Mouse (Mus musculus) liver, embryonic 18 days (tissue): ENCODE data around the gene Rnf44. TPM values are rescaled to one million over a fixed set of nuclear protein-coding genes. Genes with fewer than 3 reads are reported as not detected.

Experiments
- polyA plus RNA-seq: library from polyadenylated mRNA; depleted of rRNA; stranded (reverse); fragments of >200 nt; gene quantifications from 2 replicates; pipeline ENCODE4 v1.2.3, GENCODE M21; 2012; rRNA removed

Gene Rnf44
- polyA plus RNA-seq: 18.2 and 21.5 TPM in 2 replicates

GRCm38 (mm10) chr13:54693558-54694347, at the start of gene Rnf44:
TSS of gene Rnf44 (minus strand) at chr13:54693907.

GRCm38 (mm10) chr13:54701243-54701642, 7.5 kb upstream of the Rnf44 start, which contains the start of gene Cdhr2:
TSS of gene Cdhr2 (plus strand) at chr13:54701461.

Other genes starting within 250 kb of the Rnf44 start
- 12.3 and 12.7 TPM in 2 replicates for gene Thoc3, start 225.1 kb downstream of the Rnf44 start, polyA plus RNA-seq
- gene Simc1, start 190.1 kb downstream of the Rnf44 start, polyA plus RNA-seq: 2.4 and 2.9 TPM in 2 replicates
- 25.3 and 27.0 TPM in 2 replicates for gene 4833439L19Rik, start 128.5 kb downstream of the Rnf44 start, polyA plus RNA-seq
- gene Arl10, start 118.9 kb downstream of the Rnf44 start, polyA plus RNA-seq: 8.0 and 8.1 TPM in 2 replicates
- 21.2 and 22.5 TPM in 2 replicates for gene Nop16, start 103.8 kb downstream of the Rnf44 start, polyA plus RNA-seq
- 58.7 and 62.8 TPM in 2 replicates for gene Higd2a, start 103.7 kb downstream of the Rnf44 start, polyA plus RNA-seq
- 9.7 and 9.9 TPM in 2 replicates for gene Cltb, start 82.6 kb downstream of the Rnf44 start, polyA plus RNA-seq
- 15.0 and 15.7 TPM in 2 replicates for gene Faf2, start 72.1 kb downstream of the Rnf44 start, polyA plus RNA-seq
- 9.8 and 10.2 TPM in 2 replicates for gene Cdhr2, start 7.6 kb upstream of the Rnf44 start, polyA plus RNA-seq
- gene Gprin1, start 56.0 kb upstream of the Rnf44 start, polyA plus RNA-seq: 0.01 and 0.04 TPM in 2 replicates
- not detected in 2 replicates for gene Sncb, start 72.7 kb upstream of the Rnf44 start, polyA plus RNA-seq
- not detected in 2 replicates for gene Eif4e1b, start 90.1 kb upstream of the Rnf44 start, polyA plus RNA-seq
- 0.71 and 0.74 TPM in 2 replicates for gene Tspan17, start 95.5 kb upstream of the Rnf44 start, polyA plus RNA-seq